Mouse (Mus musculus): Measurements from ENCODE around the gene E2f7. TPM values are rescaled to one million over a fixed set of nuclear protein-coding genes. Genes with fewer than 3 reads are reported as not detected.
A peak's percentile ranks its signal among the peaks of the same experiment; 100 is the strongest.

The E2f7 gene
- polyA plus RNA-seq, 1 experiment from 2014 or later = 23.2 TPM

- peaks cover 6% of the 10 kb centered on the region; the same call in 1 of the 2 replicates for H3K4me1 ChIP-seq (ENCODE audit: insufficient read depth, low read length)
- H3K9me3 ChIP-seq (ENCODE audit: low read length) = no peaks in the 10 kb centered on the region
- no peak overlapping the region for H3K4me3 ChIP-seq (ENCODE audit: low read length)
- 43% methylated on average over 9 of the region's 9 CpGs for WGBS
- no peaks in the 10 kb centered on the region for H3K27me3 ChIP-seq (ENCODE audit: insufficient read depth, low read length)
- H3K27ac ChIP-seq (ENCODE audit: low read length) = no peak overlapping the region
- H3K36me3 ChIP-seq (ENCODE audit: insufficient read depth, low read length) = no peaks in the 10 kb centered on the region
- ATAC-seq (ENCODE audit: low FRiP score, low TSS enrichment) = no peak
- no peak overlapping the region for H3K4me2 ChIP-seq (replicated peaks; ENCODE audit: low read depth, low read length)
- no peak overlapping the region for H3K9ac ChIP-seq (replicated peaks; ENCODE audit: low read length)
Measured at GRCm38 (mm10) chr10:110795206-110795796, 50.1 kb downstream of the E2f7 start.

DNA sequence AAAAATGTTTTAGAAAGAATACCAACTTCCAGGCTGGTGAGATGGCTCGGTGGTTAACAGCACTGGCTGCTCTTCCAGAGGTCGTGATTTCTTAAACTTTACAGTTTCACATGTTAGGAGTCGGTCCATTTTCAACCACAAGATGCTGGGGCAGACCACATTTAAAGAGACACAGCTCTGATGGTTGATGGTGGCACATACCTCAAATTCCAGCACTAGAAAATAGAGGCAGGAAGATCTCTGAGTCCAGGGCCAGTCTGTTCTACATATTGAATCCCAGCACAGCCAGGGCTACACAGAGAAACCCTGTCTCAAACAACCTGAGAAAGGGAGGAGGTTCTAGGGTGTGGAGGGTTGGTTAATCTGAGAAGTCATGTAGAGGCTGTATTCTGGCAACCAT, 56.1 kb downstream of the E2f7 start:
- H3K4me3 ChIP-seq (ENCODE audit: low read length) = no peak overlapping the region
- no peak for ATAC-seq (ENCODE audit: low FRiP score, low TSS enrichment)
- 83% methylated on average over 3 of the region's 3 CpGs for WGBS

DNA sequence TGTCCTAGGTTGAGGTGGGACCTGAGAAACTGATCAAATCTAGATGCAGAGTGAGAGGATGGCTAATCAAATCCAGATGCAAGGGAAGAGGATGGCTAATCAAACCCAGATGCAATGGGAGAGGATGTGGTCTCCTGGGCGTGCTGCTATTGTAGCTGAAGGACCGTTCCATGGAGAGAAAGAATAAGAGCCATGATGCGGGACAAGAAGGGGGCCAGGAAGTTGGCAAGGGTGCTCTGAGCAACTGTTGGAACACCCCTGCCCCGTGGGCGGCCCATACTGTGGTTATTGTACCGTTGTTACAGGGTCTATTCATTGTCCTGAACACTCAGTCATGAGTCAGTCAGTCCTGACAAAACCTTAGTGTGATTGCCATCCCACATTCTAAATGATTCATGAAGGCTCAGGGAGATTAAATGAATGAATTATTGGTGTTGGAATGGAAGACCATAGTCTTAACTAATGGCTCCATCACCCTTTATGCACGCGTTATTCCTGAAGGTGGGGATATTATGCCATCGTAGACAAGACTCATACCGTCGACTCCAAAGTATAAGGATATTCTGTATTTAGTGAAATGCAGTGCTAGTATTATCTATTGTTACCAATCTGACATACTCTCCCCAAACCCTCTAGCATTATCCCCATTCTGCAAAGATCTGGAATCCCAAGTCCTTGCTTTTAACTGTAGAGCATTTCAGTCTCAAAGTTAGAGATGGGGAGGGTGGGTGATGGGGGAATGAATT, 59.2 kb downstream of the E2f7 start:
- Histone ChIP-seq H3K9ac (replicated peaks; ENCODE audit: low read length) (no peak overlapping the region), H3K4me2 (replicated peaks; ENCODE audit: low read depth, low read length) (no peak overlapping the region), H3K36me3 (ENCODE audit: insufficient read depth, low read length) (no peaks in the 10 kb centered on the region), H3K4me3 (ENCODE audit: low read length) (no peak overlapping the region), H3K27ac (ENCODE audit: low read length) (no peak overlapping the region), H3K9me3 (ENCODE audit: low read length) (no peaks in the 10 kb centered on the region), H3K4me1 (ENCODE audit: insufficient read depth, low read length) (no peaks in the 10 kb centered on the region), H3K27me3 (ENCODE audit: insufficient read depth, low read length) (no peaks in the 10 kb centered on the region)
- no peak for ATAC-seq (ENCODE audit: low FRiP score, low TSS enrichment)
- 79% methylated on average over 11 of the region's 11 CpGs for WGBS

More for the DNA sequence above, 56.1 kb downstream of the E2f7 start:
- Histone ChIP-seq H3K27me3 (ENCODE audit: insufficient read depth, low read length) (no peaks in the 10 kb centered on the region), H3K36me3 (ENCODE audit: insufficient read depth, low read length) (no peaks in the 10 kb centered on the region), H3K9ac (replicated peaks; ENCODE audit: low read length) (no peak overlapping the region), H3K27ac (ENCODE audit: low read length) (no peak overlapping the region), H3K9me3 (ENCODE audit: low read length) (no peaks in the 10 kb centered on the region), H3K4me1 (ENCODE audit: insufficient read depth, low read length) (no peaks in the 10 kb centered on the region), H3K4me2 (replicated peaks; ENCODE audit: low read depth, low read length) (no peak overlapping the region)

GRCm38 (mm10) chr10:110805025-110805740, 59.9 kb downstream of the E2f7 start:
- Histone ChIP-seq H3K4me2 (replicated peaks; ENCODE audit: low read depth, low read length) (no peak overlapping the region), H3K4me1 (ENCODE audit: insufficient read depth, low read length) (no peaks in the 10 kb centered on the region), H3K9me3 (ENCODE audit: low read length) (no peaks in the 10 kb centered on the region), H3K27ac (ENCODE audit: low read length) (no peak overlapping the region), H3K4me3 (ENCODE audit: low read length) (no peak overlapping the region), H3K9ac (replicated peaks; ENCODE audit: low read length) (no peak overlapping the region), H3K36me3 (ENCODE audit: insufficient read depth, low read length) (no peaks in the 10 kb centered on the region), H3K27me3 (ENCODE audit: insufficient read depth, low read length) (no peaks in the 10 kb centered on the region)
- 19% methylated on average over 5 of the region's 5 CpGs for WGBS
- peak; percentile 67; the same call in 1 of the 2 replicates for ATAC-seq (ENCODE audit: low FRiP score, low TSS enrichment)

- Histone ChIP-seq H3K4me3 (ENCODE audit: low read length) (no peak overlapping the region), H3K9ac (replicated peaks; ENCODE audit: low read length) (no peak overlapping the region), H3K27ac (ENCODE audit: low read length) (no peak overlapping the region), H3K36me3 (ENCODE audit: insufficient read depth, low read length) (no peaks in the 10 kb centered on the region), H3K4me1 (ENCODE audit: insufficient read depth, low read length) (no peaks in the 10 kb centered on the region), H3K9me3 (ENCODE audit: low read length) (no peaks in the 10 kb centered on the region), H3K4me2 (replicated peaks; ENCODE audit: low read depth, low read length) (no peak overlapping the region), H3K27me3 (ENCODE audit: insufficient read depth, low read length) (no peaks in the 10 kb centered on the region)
- 90% methylated on average over 8 of the region's 8 CpGs for WGBS
- no peak for ATAC-seq (ENCODE audit: low FRiP score, low TSS enrichment)
Measured at GRCm38 (mm10) chr10:110806471-110806870, 61.2 kb downstream of the E2f7 start.

GRCm38 (mm10) chr10:110810528-110810927, 65.3 kb downstream of the E2f7 start:
- WGBS = 76% methylated on average over 2 of the region's 2 CpGs
- Histone ChIP-seq H3K27me3 (ENCODE audit: insufficient read depth, low read length) (no peaks in the 10 kb centered on the region), H3K9ac (replicated peaks; ENCODE audit: low read length) (no peak overlapping the region), H3K4me3 (ENCODE audit: low read length) (no peak overlapping the region), H3K4me1 (ENCODE audit: insufficient read depth, low read length) (no peaks in the 10 kb centered on the region), H3K9me3 (ENCODE audit: low read length) (no peaks in the 10 kb centered on the region), H3K36me3 (ENCODE audit: insufficient read depth, low read length) (no peaks in the 10 kb centered on the region), H3K27ac (ENCODE audit: low read length) (no peak overlapping the region), H3K4me2 (replicated peaks; ENCODE audit: low read depth, low read length) (no peak overlapping the region)
- no peak for ATAC-seq (ENCODE audit: low FRiP score, low TSS enrichment)

DNA sequence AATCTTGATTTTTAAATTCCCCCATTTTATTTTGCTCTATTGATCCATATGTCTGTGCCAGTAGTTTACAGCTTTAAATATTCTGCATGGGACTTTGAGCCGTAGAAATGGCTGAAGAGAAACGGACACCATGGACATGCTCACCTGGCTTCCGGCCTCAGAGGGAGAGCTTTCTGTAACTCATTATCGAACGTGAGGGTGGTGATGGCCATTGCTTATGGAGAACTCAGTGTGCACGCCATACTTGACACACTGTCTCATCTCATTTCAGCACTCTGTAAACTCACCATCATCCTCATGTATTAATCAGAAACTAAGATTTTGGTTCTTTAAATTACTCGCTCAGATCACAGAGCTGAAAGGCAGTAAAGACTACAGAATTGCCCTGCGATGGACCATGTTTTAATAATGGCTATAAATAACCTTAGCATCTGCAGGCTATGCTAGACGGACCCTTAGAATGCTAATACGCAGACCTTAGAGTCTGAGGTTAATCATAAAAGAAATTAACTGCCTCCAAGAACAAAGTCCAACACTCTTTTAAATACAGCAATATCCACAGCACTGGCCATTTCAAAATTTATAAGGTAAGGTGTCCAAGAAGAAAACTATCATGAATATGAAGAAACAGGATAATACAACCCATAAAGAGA, 66.1 kb downstream of the E2f7 start:
- H3K27me3 ChIP-seq (ENCODE audit: insufficient read depth, low read length) = no peaks in the 10 kb centered on the region
- WGBS = 54% methylated on average over 10 of the region's 10 CpGs
- ATAC-seq (ENCODE audit: low FRiP score, low TSS enrichment) = peak; percentile 86

GRCm38 (mm10) chr10:110811862-110812225, 66.6 kb downstream of the E2f7 start:
- H3K9ac ChIP-seq (replicated peaks; ENCODE audit: low read length) = no peak overlapping the region
- H3K4me1 ChIP-seq (ENCODE audit: insufficient read depth, low read length) = no peaks in the 10 kb centered on the region
- no peaks in the 10 kb centered on the region for H3K9me3 ChIP-seq (ENCODE audit: low read length)
- 51% methylated on average over 2 of the region's 2 CpGs for WGBS
- H3K36me3 ChIP-seq (ENCODE audit: insufficient read depth, low read length) = no peaks in the 10 kb centered on the region
- H3K27ac ChIP-seq (ENCODE audit: low read length) = no peak overlapping the region
- ATAC-seq (ENCODE audit: low FRiP score, low TSS enrichment) = peak; percentile 86
- no peak overlapping the region for H3K4me3 ChIP-seq (ENCODE audit: low read length)
- H3K27me3 ChIP-seq (ENCODE audit: insufficient read depth, low read length) = no peaks in the 10 kb centered on the region
- H3K4me2 ChIP-seq (replicated peaks; ENCODE audit: low read depth, low read length) = no peak overlapping the region

More for the DNA sequence above, 66.1 kb downstream of the E2f7 start:
- Histone ChIP-seq H3K4me3 (ENCODE audit: low read length) (no peak overlapping the region), H3K9ac (replicated peaks; ENCODE audit: low read length) (no peak overlapping the region), H3K9me3 (ENCODE audit: low read length) (no peaks in the 10 kb centered on the region), H3K4me1 (ENCODE audit: insufficient read depth, low read length) (no peaks in the 10 kb centered on the region), H3K36me3 (ENCODE audit: insufficient read depth, low read length) (no peaks in the 10 kb centered on the region), H3K4me2 (replicated peaks; ENCODE audit: low read depth, low read length) (no peak overlapping the region), H3K27ac (ENCODE audit: low read length) (peak overlapping the region; percentile 3; the same call in 1 of the 2 replicates)

DNA sequence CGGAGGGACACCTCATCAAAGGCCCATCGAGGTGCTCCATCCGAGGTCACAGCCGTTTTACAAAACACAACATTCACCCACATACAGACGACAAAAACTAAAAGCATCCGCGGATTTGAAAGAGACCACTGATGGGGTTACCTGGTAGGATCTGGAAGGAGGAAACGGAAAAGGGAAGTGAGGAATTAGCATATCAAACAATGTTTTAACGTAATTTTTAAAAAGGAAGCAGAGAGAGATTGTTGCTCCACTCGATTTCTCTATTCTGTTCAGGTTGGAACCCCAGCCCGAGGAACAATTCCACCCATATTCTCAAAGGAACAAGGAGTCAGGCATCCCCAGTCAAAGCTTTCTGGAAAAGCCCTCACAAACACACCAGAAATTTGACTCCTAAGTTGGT, 75.9 kb downstream of the E2f7 start:
- Histone ChIP-seq H3K9me3 (ENCODE audit: low read length) (no peaks in the 10 kb centered on the region), H3K36me3 (ENCODE audit: insufficient read depth, low read length) (no peaks in the 10 kb centered on the region), H3K4me3 (ENCODE audit: low read length) (no peak overlapping the region), H3K9ac (replicated peaks; ENCODE audit: low read length) (no peak overlapping the region), H3K27me3 (ENCODE audit: insufficient read depth, low read length) (no peaks in the 10 kb centered on the region), H3K4me1 (ENCODE audit: insufficient read depth, low read length) (no peaks in the 10 kb centered on the region), H3K27ac (ENCODE audit: low read length) (no peak overlapping the region), H3K4me2 (replicated peaks; ENCODE audit: low read depth, low read length) (no peak overlapping the region)
- 77% methylated on average over 11 of the region's 11 CpGs for WGBS
- ATAC-seq (ENCODE audit: low FRiP score, low TSS enrichment) = no peak
